Mouse (Mus musculus) CH12.LX (cell line): ENCODE measurements around the gene Fancc. TPM values are rescaled to one million over a fixed set of nuclear protein-coding genes. Genes with fewer than 3 reads are reported as not detected.

Experiments
- DNase-seq: peaks from one replicate; pipeline ENCODE4 v3.0.0-alpha.2; 2013; ENCODE audit errors: extremely low read depth
- H3K27ac ChIP-seq: 2 replicates; pipeline ENCODE4 v1.5.1; 2012; ENCODE audit warnings: low read depth, mild to moderate bottlenecking, control low read depth, moderate library complexity; ENCODE audit not compliant: insufficient read depth
- H3K27me3 ChIP-seq: replicated peaks from 2 replicates; pipeline ENCODE3; 2012; ENCODE audit warnings: inconsistent platforms
- H3K36me3 ChIP-seq, 2 experiments: replicated peaks in 1 of 2; 2 replicates each; pipeline versions ENCODE3 to v1.6.1; 2012; ENCODE audit warnings: inconsistent platforms in 1 of 2, low read length in 1 of 2, mild to moderate bottlenecking in 1 of 2, mixed read lengths in 1 of 2, moderate library complexity in 1 of 2; ENCODE audit not compliant: control insufficient read depth in 1 of 2, insufficient read depth in 1 of 2
- H3K4me1 ChIP-seq, 2 experiments: 2 replicates each; pipeline ENCODE4 v1.6.1; 2012; ENCODE audit warnings: inconsistent platforms in 1 of 2, moderate library complexity in 1 of 2; ENCODE audit not compliant: insufficient read depth in 2 of 2, control insufficient read depth in 1 of 2
- H3K4me2 ChIP-seq: 2 replicates; pipeline ENCODE4 v1.6.1; 2012; ENCODE audit warnings: low read depth, mild to moderate bottlenecking, control low read depth; ENCODE audit not compliant: poor library complexity, insufficient read depth, severe bottlenecking
- H3K4me3 ChIP-seq, 3 experiments: fragments of 150-350 bp in 1 of 3; sonication (generic) in 1 of 3; replicated peaks in 1 of 3; 2 replicates each; pipeline versions ENCODE3 to v1.5.1; 2011 to 2012; ENCODE audit warnings: low read depth in 2 of 3, low read length in 2 of 3, mild to moderate bottlenecking in 2 of 3, moderate library complexity in 2 of 3, control low read depth in 1 of 3, improper control_type of control experiment in 1 of 3, inconsistent platforms in 1 of 3, mixed read lengths in 1 of 3; ENCODE audit not compliant: poor library complexity in 1 of 3
- H3K79me2 ChIP-seq: replicated peaks from 2 replicates; pipeline ENCODE4 v1.6.1; 2012; ENCODE audit warnings: mild to moderate bottlenecking, moderate library complexity; ENCODE audit not compliant: control insufficient read depth, poor library complexity, insufficient read depth, severe bottlenecking; ENCODE audit errors: extremely low read depth
- H3K9ac ChIP-seq: 2 replicates; pipeline ENCODE4 v1.6.1; 2012; ENCODE audit warnings: low read depth, mild to moderate bottlenecking, control low read depth, moderate library complexity; ENCODE audit not compliant: insufficient read depth
- H3K9me3 ChIP-seq: replicated peaks from 2 replicates; pipeline ENCODE3; 2012; ENCODE audit warnings: low read length, inconsistent platforms, mixed read lengths
- CHD2 ChIP-seq: IDR thresholded peaks from 2 replicates; pipeline ENCODE4 v1.6.1; 2011; ENCODE audit warnings: low read length, improper control_type of control experiment
- EP300 ChIP-seq: IDR thresholded peaks from 2 replicates; pipeline ENCODE4 v1.6.1; 2011; ENCODE audit warnings: low read length, improper control_type of control experiment
- HCFC1 ChIP-seq: IDR thresholded peaks from 2 replicates; pipeline ENCODE4 v1.6.1; 2012; ENCODE audit warnings: low read depth, mild to moderate bottlenecking, inconsistent platforms, low read length, improper control_type of control experiment
- JUN ChIP-seq: IDR thresholded peaks from 2 replicates; pipeline ENCODE4 v1.6.1; 2011; ENCODE audit warnings: low read depth, mild to moderate bottlenecking, low read length, improper control_type of control experiment, moderate library complexity; ENCODE audit not compliant: insufficient read depth
- KAT2A ChIP-seq: IDR thresholded peaks from 2 replicates; pipeline ENCODE4 v1.6.1; 2012; ENCODE audit warnings: low read length, improper control_type of control experiment, inconsistent platforms; ENCODE audit not compliant: insufficient replicate concordance
- MEF2A ChIP-seq: IDR thresholded peaks from 2 replicates; pipeline ENCODE4 v1.6.1; 2014; ENCODE audit warnings: low read depth, mild to moderate bottlenecking, inconsistent platforms, low read length, improper control_type of control experiment, borderline replicate concordance
- MXI1 ChIP-seq: IDR thresholded peaks from 2 replicates; pipeline ENCODE4 v1.6.1; 2011; ENCODE audit warnings: mild to moderate bottlenecking, low read depth, low read length, improper control_type of control experiment
- POLR2AphosphoS2 ChIP-seq: IDR thresholded peaks from 2 replicates; pipeline ENCODE4 v1.6.1; 2011; ENCODE audit warnings: low read depth, low read length, improper control_type of control experiment
- RAD21 ChIP-seq: IDR thresholded peaks from 2 replicates; pipeline ENCODE4 v1.6.1; 2011; ENCODE audit warnings: low read depth, mild to moderate bottlenecking, low read length, improper control_type of control experiment, moderate library complexity
- RCOR1 ChIP-seq: conservative IDR thresholded peaks from 2 replicates; pipeline ENCODE4 v1.6.1; 2012; ENCODE audit warnings: low read depth, mild to moderate bottlenecking, inconsistent platforms, low read length, improper control_type of control experiment
- SMC3 ChIP-seq: IDR thresholded peaks from 2 replicates; pipeline ENCODE4 v1.6.1; 2011; ENCODE audit warnings: low read depth, low read length, improper control_type of control experiment
- TBP ChIP-seq: conservative IDR thresholded peaks from 2 replicates; pipeline ENCODE4 v1.6.1; 2011; ENCODE audit warnings: low read depth, low read length, improper control_type of control experiment
- UBTF ChIP-seq: IDR thresholded peaks from 2 replicates; pipeline ENCODE4 v1.6.1; 2012; ENCODE audit warnings: low read depth, mild to moderate bottlenecking, inconsistent platforms, low read length, improper control_type of control experiment, moderate library complexity
- USF1 ChIP-seq: IDR thresholded peaks from 2 replicates; pipeline ENCODE4 v1.6.1; 2014; ENCODE audit warnings: low read depth, mild to moderate bottlenecking, inconsistent platforms, low read length, improper control_type of control experiment
- ZMIZ1 ChIP-seq: IDR thresholded peaks from 2 replicates; pipeline ENCODE4 v1.6.1; 2012; ENCODE audit warnings: low read depth, mild to moderate bottlenecking, inconsistent platforms, low read length, improper control_type of control experiment
- dilution Hi-C: fragments of 300-500 bp; cut with MboI; formaldehyde crosslinking; loops from 2 replicates; pipeline ENCODE4 v1.14.3; 2020; ENCODE audit warnings: low sequenced_read_pairs; ENCODE audit not compliant: extremely low pct_unique_long_range_greater_than_20kb, extremely low pct_ligation_motif_present
- in situ Hi-C: fragments of 300-500 bp; cut with MboI; formaldehyde crosslinking; loops from 3 replicates; pipeline ENCODE4 v1.14.3; 2019; ENCODE audit warnings: low sequenced_read_pairs, low pct_ligation_motif_present, low pct_unique_long_range_greater_than_20kb, mixed read lengths
- polyA plus RNA-seq: library from polyadenylated mRNA; unstranded; fragments of >175 nt; gene quantifications from 2 replicates; pipeline ENCODE4 v1.2.1, GENCODE M21; 2012; ENCODE audit warnings: low read depth; ENCODE audit not compliant: insufficient read length
- total RNA-seq, 2 experiments: library from RNA; depleted of rRNA; stranded (reverse); fragments of 300-350 nt in 1 of 2; fragments of >200 nt in 1 of 2; gene quantifications; 2 replicates each; pipeline ENCODE4 v1.2.3; 2012 to 2014

Gene Fancc
- total and polyA plus RNA-seq, 3 experiments = 8.2 to 12.4 (median 8.7) TPM

DNA sequence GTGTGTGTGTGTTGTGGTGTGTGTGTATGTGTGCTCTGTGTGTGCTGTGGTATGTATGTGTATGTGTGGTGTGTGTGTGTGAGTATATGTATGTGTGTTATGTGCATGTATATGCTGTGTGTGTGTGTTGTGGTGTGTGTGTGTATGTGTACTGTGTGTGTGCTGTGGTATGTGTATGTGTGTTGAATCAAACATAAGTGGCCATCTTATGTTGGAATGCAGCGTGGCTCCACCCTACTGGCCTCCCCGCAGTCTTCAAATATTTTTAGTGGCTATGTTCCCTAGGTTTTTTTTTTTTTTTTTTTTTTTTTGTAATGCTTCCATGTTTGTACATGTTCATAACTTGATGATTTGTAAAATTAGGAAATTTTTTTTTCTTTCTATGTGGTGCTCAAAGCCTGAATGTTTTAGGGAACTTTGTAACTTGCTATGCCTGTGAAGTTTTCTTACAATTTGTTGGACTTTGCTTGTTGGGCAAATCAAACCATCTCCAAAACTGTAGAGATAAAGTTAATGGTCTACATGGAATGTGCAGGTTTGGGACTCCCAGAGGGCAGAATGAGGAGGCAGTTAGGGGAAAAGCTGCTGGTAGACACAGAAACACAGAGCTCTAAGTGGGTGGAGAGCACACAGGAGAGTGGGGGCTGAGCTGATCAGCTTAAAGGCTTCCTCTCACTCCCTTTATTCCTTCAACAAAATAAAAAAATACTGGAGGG is 244.6 kb downstream of the Fancc start:
- Histone ChIP-seq H3K4me3 (peak overlapping the region in 1 of 3 experiments; percentile 31), H3K4me2 (peak overlapping the region; percentile 17; the same call in 1 of the 2 replicates), H3K4me1 (peaks cover 30 to 75% of the 10 kb centered on the region in 2 experiments), H3K79me2 (peaks cover 7% of the 10 kb centered on the region; the same call in 1 of the 2 replicates), H3K36me3 (peaks cover 5 to 44% of the 10 kb centered on the region in 2 experiments), H3K27ac (no peak overlapping the region), H3K9ac (0 out of 2 replicates have a peak overlapping the region, but pooled peaks have one; percentile 51), H3K27me3 (no peaks in the 10 kb centered on the region), H3K9me3 (no peaks in the 10 kb centered on the region)
- in situ Hi-C loops = no loop called here
- DNase-seq = no peak
- dilution Hi-C loops = no loop called here
- TF ChIP-seq MEF2A (no peak), ZMIZ1 (no peak), KAT2A (no peak), USF1 (no peak), POLR2AphosphoS2 (no peak), RAD21 (no peak), JUN (no peak), TBP (no peak), CHD2 (no peak), UBTF (no peak), SMC3 (no peak), HCFC1 (no peak), MXI1 (no peak)

DNA sequence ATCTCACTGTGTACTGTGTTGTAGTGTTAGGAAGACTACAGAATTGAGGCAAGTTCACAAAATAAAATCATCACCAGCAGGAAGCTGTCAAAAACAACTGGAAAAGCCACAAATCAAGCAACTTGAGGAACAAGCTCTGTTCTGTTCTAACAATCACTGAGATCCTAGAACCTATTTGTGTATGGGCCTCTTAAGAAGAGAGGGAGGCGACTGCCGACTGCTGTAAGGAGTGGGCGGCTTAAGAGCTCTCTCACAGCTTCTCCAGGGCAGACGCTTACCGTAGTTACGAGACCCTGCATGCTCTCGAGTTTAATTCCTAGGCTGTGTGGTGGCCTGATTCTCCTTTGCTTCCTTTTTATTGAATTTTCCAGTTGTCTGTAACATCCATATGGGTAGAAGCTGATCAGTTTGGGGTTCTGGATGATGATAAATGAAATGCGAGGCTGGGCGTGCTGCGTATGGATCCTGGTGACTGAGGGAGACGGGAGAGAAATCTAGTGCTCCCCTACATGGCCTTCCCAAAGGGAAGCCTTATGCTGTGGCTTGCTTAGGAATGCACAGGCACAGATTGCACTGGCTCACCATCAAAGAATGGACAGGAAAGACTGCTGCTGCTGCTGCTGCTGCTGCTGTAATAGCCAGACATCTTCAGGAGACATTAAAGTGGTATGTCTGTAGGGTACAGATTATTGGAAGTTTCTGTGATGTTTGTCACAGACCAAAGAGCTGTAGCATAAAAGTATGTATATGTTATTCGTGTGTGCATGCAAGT is 245.8 kb downstream of the Fancc start:
- Histone ChIP-seq H3K27me3 (no peaks in the 10 kb centered on the region), H3K79me2 (peaks cover 9% of the 10 kb centered on the region; the same call in 1 of the 2 replicates), H3K36me3 (peaks cover 5 to 40% of the 10 kb centered on the region in 2 experiments), H3K27ac (no peak overlapping the region), H3K4me3 (peak overlapping the region in 1 of 3 experiments; percentile 31), H3K9ac (no peak overlapping the region), H3K4me2 (no peak overlapping the region), H3K9me3 (no peaks in the 10 kb centered on the region), H3K4me1 (peaks cover 30 to 80% of the 10 kb centered on the region in 2 experiments)
- dilution Hi-C loops = no loop called here
- TF ChIP-seq EP300 = no peak
- TF ChIP-seq RCOR1 = no peak
- no peak for TF ChIP-seq USF1
- in situ Hi-C loops = no loop called here
- no peak for DNase-seq
